Mouse (Mus musculus) adrenal gland, postnatal 14 days (tissue): ENCODE data around the gene Degs2. TPM values are rescaled to one million over a fixed set of nuclear protein-coding genes. Genes with fewer than 3 reads are reported as not detected.
"Not testable (repeated sequence)": the region's sequence is repeated elsewhere in the genome, so short reads cannot be mapped to it uniquely, and the experiment has no call there.

Source experiments
- DNase-seq: peaks from one replicate; pipeline ENCODE4 v3.0.0; 2021; ENCODE audit warnings: mixed read lengths
- long read RNA-seq, 2 experiments: library from polyadenylated mRNA; stranded (forward); transcript quantifications; one replicate each; pipeline ENCODE4 v2.0.0; 2021
- total RNA-seq: library from RNA; stranded (reverse); gene quantifications from 2 replicates; pipeline ENCODE4 v1.2.3, GENCODE M21; 2021

Gene Degs2
- not detected in 2 replicates for total RNA-seq
- long read RNA-seq, experiment 1, partial matches to known transcripts: 0 of 1 reads
- long read RNA-seq, experiment 1, other reads (novel, unspliced or antisense): 0 of 1 reads
- long read RNA-seq, experiment 2: 0 reads

- DNase-seq: no peak
These were observed at the start of gene Degs2 for GRCm38 (mm10) chr12:108702185-108702584. Degs2 (minus strand) TSS chr12:108702315.

GRCm38 (mm10) chr12:108751790-108752189, 49.7 kb upstream of the Degs2 start:
- no peak for DNase-seq

- DNase-seq: no peak
These were observed 48.1 kb upstream of the Degs2 start for GRCm38 (mm10) chr12:108750226-108750625.

- DNase-seq: no peak
These were observed 47.3 kb upstream of the Degs2 start for GRCm38 (mm10) chr12:108749454-108749853.

GRCm38 (mm10) chr12:108749019-108749418, 46.9 kb upstream of the Degs2 start:
- DNase-seq: no peak

- no peak for DNase-seq
These were observed 43.9 kb upstream of the Degs2 start for GRCm38 (mm10) chr12:108745990-108746389.

GRCm38 (mm10) chr12:108742241-108742640, 40.1 kb upstream of the Degs2 start:
- DNase-seq: no peak

- DNase-seq: no peak
These were observed 39.4 kb upstream of the Degs2 start for GRCm38 (mm10) chr12:108741472-108741871.

GRCm38 (mm10) chr12:108738745-108739144, 36.6 kb upstream of the Degs2 start:
- DNase-seq: no peak

GRCm38 (mm10) chr12:108737838-108738237, 35.7 kb upstream of the Degs2 start:
- DNase-seq: no peak

- DNase-seq: no peak
These were observed 32.3 kb upstream of the Degs2 start for GRCm38 (mm10) chr12:108734386-108734785.

- DNase-seq: no peak
These were observed 21.7 kb upstream of the Degs2 start for GRCm38 (mm10) chr12:108723841-108724240.

- DNase-seq: no peak
These were observed 20.3 kb upstream of the Degs2 start for GRCm38 (mm10) chr12:108722464-108722863.

- DNase-seq: no peak
These were observed 16.4 kb upstream of the Degs2 start for GRCm38 (mm10) chr12:108718485-108718884.

- no peak for DNase-seq
These were observed 13.7 kb upstream of the Degs2 start for GRCm38 (mm10) chr12:108715854-108716253.

- DNase-seq: not testable (repeated sequence)
These were observed 11.9 kb upstream of the Degs2 start for GRCm38 (mm10) chr12:108713972-108714371.

GRCm38 (mm10) chr12:108712481-108712880, 10.4 kb upstream of the Degs2 start:
- DNase-seq: no peak

GRCm38 (mm10) chr12:108710861-108711615, 8.9 kb upstream of the Degs2 start:
- DNase-seq: no peak

GRCm38 (mm10) chr12:108709964-108710765, 8.1 kb upstream of the Degs2 start:
- no peak for DNase-seq

GRCm38 (mm10) chr12:108709386-108709785, 7.3 kb upstream of the Degs2 start:
- no peak for DNase-seq

- DNase-seq: no peak
These were observed 4.0 kb upstream of the Degs2 start for GRCm38 (mm10) chr12:108706129-108706528.

- no peak for DNase-seq
These were observed 3.4 kb upstream of the Degs2 start for GRCm38 (mm10) chr12:108705486-108705885.

GRCm38 (mm10) chr12:108701221-108701620, 894 bp downstream of the Degs2 start:
- no peak for DNase-seq
